Mouse (Mus musculus): ENCODE measurements around the gene Spryd3. TPM values are rescaled to one million over a fixed set of nuclear protein-coding genes. Genes with fewer than 3 reads are reported as not detected.

Spryd3 gene
- polyA plus RNA-seq, 1 experiment = 43.1 TPM

DNA sequence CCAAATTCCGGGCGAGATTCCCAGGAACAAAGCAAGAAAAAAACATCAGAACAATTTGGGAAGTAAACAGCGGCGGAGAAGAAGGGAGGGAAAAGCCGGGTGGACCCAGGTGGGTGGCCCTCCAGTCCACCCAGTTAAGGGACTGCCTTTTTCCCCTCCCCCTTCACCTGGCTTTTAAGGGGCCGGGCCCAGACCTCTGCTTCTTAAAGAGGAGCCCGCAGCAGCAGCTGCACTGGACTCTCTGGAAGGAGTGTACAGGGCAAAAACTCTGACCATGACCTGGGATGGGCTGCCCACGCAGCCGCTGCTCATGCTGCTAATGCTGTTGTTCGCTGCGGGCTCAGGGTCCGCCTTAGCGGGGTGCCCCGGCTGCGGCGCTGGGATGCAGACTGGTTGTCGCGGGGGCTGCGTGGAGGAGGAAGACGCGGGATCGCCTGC lies 8.3 kb upstream of the Spryd3 start, which contains the start of gene Igfbp6:
TSS of gene Igfbp6 (plus strand) at position 89 of the 438 bp plus-strand sequence.
- Histone ChIP-seq H3K4me1 (replicated peaks; ENCODE audit: control insufficient read depth, insufficient read depth, low read length) (peaks cover 5% of the 10 kb centered on the region), H3K27me3 (ENCODE audit: control insufficient read depth, insufficient read depth, low read length) (no peaks in the 10 kb centered on the region; the same call in 1 of the 2 replicates), H3K4me3 (ENCODE audit: control insufficient read depth, insufficient read depth, low read length) (no peak within 1 kb of the TSS), H3K27ac (ENCODE audit: control insufficient read depth, insufficient read depth, low read length) (no peak within 1 kb of the TSS), H3K36me3 (ENCODE audit: control insufficient read depth, insufficient read depth, low read length) (no peaks in the 10 kb centered on the region)
- WGBS = 62% methylated on average over 22 of the region's 22 CpGs
- no peak for DNase-seq
- TF ChIP-seq POLR2A (IDR thresholded peaks at IDR 0.05; ENCODE audit: control insufficient read depth, extremely low read depth, insufficient read depth, low read length, poor library complexity) (no peak), CTCF (IDR thresholded peaks at IDR 0.05; ENCODE audit: borderline replicate concordance, control insufficient read depth, extremely low read depth, insufficient read depth, low read length, poor library complexity) (no peak)

DNA sequence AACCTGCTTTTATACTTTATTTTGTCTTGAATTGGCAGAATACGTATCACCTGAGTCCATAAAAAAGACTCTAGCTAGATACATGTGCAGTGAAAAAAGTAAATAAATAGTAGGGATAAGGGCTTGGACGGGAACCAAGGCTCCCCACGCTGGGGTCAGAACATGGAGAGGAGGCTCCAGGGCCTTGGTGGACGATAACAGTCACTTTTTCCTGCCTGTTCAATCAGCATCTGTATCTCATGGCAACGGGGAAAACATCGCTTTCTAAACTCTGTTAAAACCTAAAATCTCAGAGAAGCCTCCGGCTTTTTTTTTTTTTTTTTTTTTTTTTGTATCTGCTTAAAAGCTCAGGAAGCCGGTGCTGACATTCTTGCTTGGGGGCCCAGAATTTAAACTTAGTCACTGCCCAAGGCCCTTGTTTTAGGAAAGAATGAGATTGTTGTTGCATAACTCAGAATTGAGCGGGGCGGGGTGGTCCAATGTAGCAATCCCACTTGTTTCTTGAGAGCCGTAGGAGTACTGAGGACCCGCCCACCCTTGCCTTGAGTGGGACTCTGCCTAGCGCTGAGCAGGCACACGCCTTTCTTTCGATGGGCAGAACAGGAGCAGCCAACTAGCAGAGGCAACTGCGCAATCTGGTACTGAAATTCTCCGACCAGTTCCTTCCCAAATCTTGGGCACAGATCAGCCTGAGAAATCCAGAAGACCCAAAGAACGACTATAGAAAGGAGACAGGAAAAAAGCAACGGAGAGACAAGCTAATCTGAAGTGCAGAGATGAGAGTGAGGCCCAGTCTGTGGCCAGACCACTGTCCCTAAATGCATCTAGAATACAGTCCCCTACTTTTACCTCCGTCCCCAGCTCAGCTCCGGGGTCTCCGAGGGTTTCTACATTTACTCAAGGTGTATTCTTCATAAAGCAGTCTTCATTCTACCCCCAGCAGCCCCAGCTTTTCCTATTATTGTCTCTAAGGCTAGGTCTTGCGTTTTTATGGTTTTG lies 7.2 kb upstream of the Spryd3 start:
- no peak overlapping the region for H3K27ac ChIP-seq (ENCODE audit: control insufficient read depth, insufficient read depth, low read length)
- H3K4me1 ChIP-seq (replicated peaks; ENCODE audit: control insufficient read depth, insufficient read depth, low read length) = peaks cover 5% of the 10 kb centered on the region
- no peak overlapping the region for H3K4me3 ChIP-seq (ENCODE audit: control insufficient read depth, insufficient read depth, low read length)
- no peaks in the 10 kb centered on the region for H3K36me3 ChIP-seq (ENCODE audit: control insufficient read depth, insufficient read depth, low read length)
- TF ChIP-seq POLR2A (IDR thresholded peaks at IDR 0.05; ENCODE audit: control insufficient read depth, extremely low read depth, insufficient read depth, low read length, poor library complexity) (no peak), CTCF (IDR thresholded peaks at IDR 0.05; ENCODE audit: borderline replicate concordance, control insufficient read depth, extremely low read depth, insufficient read depth, low read length, poor library complexity) (no peak)
- no peak for DNase-seq
- H3K27me3 ChIP-seq (ENCODE audit: control insufficient read depth, insufficient read depth, low read length) = no peaks in the 10 kb centered on the region; the same call in 1 of the 2 replicates
- WGBS = 89% methylated on average over 23 of the region's 23 CpGs

DNA sequence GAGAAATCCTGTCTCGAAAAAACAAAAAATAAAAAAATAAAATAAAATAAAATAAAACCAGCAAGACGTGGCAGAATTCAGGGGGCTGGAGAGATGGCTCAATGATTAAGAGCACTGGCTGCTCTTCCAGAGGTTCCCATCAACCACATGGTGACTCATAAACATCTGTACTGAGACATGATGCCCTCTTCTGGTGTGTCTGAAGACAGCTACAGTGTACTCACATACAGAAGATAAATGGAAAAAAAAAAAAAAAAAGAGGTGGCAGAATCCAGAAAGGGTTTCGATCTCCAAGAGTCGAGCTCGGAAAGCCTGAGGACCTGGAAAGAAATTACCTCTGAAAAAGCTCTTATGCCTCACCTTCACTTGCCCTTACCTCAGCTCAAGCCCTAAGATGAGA lies 5.1 kb upstream of the Spryd3 start:
- no peak for DNase-seq
- no peak overlapping the region for H3K27ac ChIP-seq (ENCODE audit: control insufficient read depth, insufficient read depth, low read length)
- 92% methylated on average over 5 of the region's 5 CpGs for WGBS
- H3K4me1 ChIP-seq (replicated peaks; ENCODE audit: control insufficient read depth, insufficient read depth, low read length) = peaks cover 4% of the 10 kb centered on the region
- H3K4me3 ChIP-seq (ENCODE audit: control insufficient read depth, insufficient read depth, low read length) = no peak overlapping the region
- no peak for TF ChIP-seq POLR2A (IDR thresholded peaks at IDR 0.05; ENCODE audit: control insufficient read depth, extremely low read depth, insufficient read depth, low read length, poor library complexity)
- no peak for TF ChIP-seq CTCF (IDR thresholded peaks at IDR 0.05; ENCODE audit: borderline replicate concordance, control insufficient read depth, extremely low read depth, insufficient read depth, low read length, poor library complexity)
- H3K36me3 ChIP-seq (ENCODE audit: control insufficient read depth, insufficient read depth, low read length) = no peaks in the 10 kb centered on the region
- no peaks in the 10 kb centered on the region; the same call in 1 of the 2 replicates for H3K27me3 ChIP-seq (ENCODE audit: control insufficient read depth, insufficient read depth, low read length)

DNA sequence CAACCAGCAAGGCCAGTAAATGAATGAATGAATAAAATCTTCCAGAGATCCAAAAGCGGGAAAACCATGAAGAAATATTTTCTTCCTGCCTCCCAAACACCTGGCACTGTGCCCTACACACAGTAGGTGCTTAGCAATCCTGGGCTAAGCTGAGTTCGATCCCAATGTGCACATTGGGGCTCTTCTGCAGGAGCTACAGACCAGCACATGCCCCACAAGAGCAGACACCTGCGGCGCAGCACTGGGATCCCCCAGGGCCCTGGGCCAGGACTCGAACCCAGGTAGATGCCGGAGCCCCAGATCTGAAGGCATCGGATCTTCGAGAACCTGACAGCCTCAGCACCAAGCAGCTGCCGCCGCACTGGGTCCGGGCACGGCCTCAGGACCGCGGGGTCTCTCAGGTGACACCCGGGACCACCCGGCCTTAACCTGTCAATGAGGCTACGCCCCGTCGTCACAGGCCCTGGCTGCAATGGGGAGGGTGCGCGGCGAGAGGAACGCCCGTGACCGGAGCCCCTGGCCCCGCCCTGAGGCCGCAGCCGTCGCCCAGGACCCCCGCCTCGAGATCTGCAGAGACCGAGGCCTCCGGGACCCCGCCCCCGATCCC lies 409 bp downstream of the Spryd3 start:
- Histone ChIP-seq H3K27me3 (ENCODE audit: control insufficient read depth, insufficient read depth, low read length) (no peaks in the 10 kb centered on the region), H3K27ac (ENCODE audit: control insufficient read depth, insufficient read depth, low read length) (no peak overlapping the region), H3K4me1 (replicated peaks; ENCODE audit: control insufficient read depth, insufficient read depth, low read length) (peaks cover 11% of the 10 kb centered on the region), H3K36me3 (ENCODE audit: control insufficient read depth, insufficient read depth, low read length) (peaks cover 14% of the 10 kb centered on the region), H3K4me3 (ENCODE audit: control insufficient read depth, insufficient read depth, low read length) (peak overlapping the region; percentile 93)
- no peak for DNase-seq
- TF ChIP-seq POLR2A (IDR thresholded peaks at IDR 0.05; ENCODE audit: control insufficient read depth, extremely low read depth, insufficient read depth, low read length, poor library complexity) = no peak
- TF ChIP-seq CTCF (IDR thresholded peaks at IDR 0.05; ENCODE audit: borderline replicate concordance, control insufficient read depth, extremely low read depth, insufficient read depth, low read length, poor library complexity) = no peak
- 3% methylated on average over 35 of the region's 35 CpGs for WGBS

DNA sequence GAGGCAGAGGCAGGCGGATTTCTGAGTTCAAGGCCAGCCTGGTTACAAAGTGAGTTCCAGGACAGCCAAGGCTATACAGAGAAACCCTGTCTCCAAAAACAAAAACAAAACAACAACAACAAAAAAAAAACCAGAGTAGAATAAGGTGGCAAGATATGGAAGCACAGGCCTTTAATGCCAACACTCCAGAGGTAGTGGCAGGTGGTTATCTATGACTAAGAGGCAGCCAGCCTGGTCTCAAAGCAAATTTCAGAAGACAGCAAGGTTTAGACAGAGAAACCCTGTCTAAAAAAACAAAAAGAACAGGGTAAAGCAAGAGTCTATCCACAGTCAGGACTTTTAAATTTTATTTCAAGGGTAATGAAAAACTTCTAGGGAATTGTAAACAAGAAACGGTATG lies 1.3 kb downstream of the Spryd3 start:
- Histone ChIP-seq H3K27me3 (ENCODE audit: control insufficient read depth, insufficient read depth, low read length) (no peaks in the 10 kb centered on the region), H3K36me3 (ENCODE audit: control insufficient read depth, insufficient read depth, low read length) (peaks cover 23% of the 10 kb centered on the region), H3K4me1 (replicated peaks; ENCODE audit: control insufficient read depth, insufficient read depth, low read length) (peaks cover 11% of the 10 kb centered on the region), H3K27ac (ENCODE audit: control insufficient read depth, insufficient read depth, low read length) (no peak overlapping the region), H3K4me3 (ENCODE audit: control insufficient read depth, insufficient read depth, low read length) (no peak overlapping the region)
- 90% methylated on average over 2 of the region's 2 CpGs for WGBS
- no peak for TF ChIP-seq POLR2A (IDR thresholded peaks at IDR 0.05; ENCODE audit: control insufficient read depth, extremely low read depth, insufficient read depth, low read length, poor library complexity)
- TF ChIP-seq CTCF (IDR thresholded peaks at IDR 0.05; ENCODE audit: borderline replicate concordance, control insufficient read depth, extremely low read depth, insufficient read depth, low read length, poor library complexity) = no peak
- DNase-seq = no peak

DNA sequence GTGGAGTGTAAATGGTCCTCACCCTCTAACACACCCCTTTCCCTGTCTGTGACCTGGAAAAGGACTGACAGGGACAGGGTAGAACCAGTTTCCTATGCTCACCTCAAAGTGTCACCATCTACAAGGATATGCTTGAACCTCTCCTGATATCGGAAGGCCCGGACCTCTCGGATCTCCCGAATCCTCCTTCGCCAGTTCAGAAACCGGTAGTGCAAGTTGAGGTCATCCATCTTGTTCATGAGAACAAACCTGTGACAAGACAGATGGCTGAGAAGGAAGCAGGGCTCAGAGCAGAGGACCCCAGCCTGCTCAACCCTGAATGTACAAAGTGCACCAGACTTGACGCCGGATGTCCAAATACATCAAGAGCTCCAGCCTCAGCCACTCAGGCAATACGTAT lies 2.7 kb downstream of the Spryd3 start:
- no peak for TF ChIP-seq POLR2A (IDR thresholded peaks at IDR 0.05; ENCODE audit: control insufficient read depth, extremely low read depth, insufficient read depth, low read length, poor library complexity)

More for the DNA sequence above, 2.7 kb downstream of the Spryd3 start:
- H3K27me3 ChIP-seq (ENCODE audit: control insufficient read depth, insufficient read depth, low read length) = no peaks in the 10 kb centered on the region
- no peak for DNase-seq
- H3K27ac ChIP-seq (ENCODE audit: control insufficient read depth, insufficient read depth, low read length) = no peak overlapping the region
- WGBS = 92% methylated on average over 9 of the region's 9 CpGs
- peaks cover 11% of the 10 kb centered on the region for H3K4me1 ChIP-seq (replicated peaks; ENCODE audit: control insufficient read depth, insufficient read depth, low read length)
- H3K36me3 ChIP-seq (ENCODE audit: control insufficient read depth, insufficient read depth, low read length) = peaks cover 36% of the 10 kb centered on the region
- H3K4me3 ChIP-seq (ENCODE audit: control insufficient read depth, insufficient read depth, low read length) = no peak overlapping the region

Measured in thymus, adult 2 months (tissue).